Mouse (Mus musculus) myocyte (in vitro differentiated cells): ENCODE data around the gene Actr1b. TPM values are rescaled to one million over a fixed set of nuclear protein-coding genes. Genes with fewer than 3 reads are reported as not detected.

Source experiments
- H3K27me3 ChIP-seq: one replicate; pipeline ENCODE4 v1.6.1; 2011; ENCODE audit not compliant: control insufficient read depth, insufficient read depth, insufficient read length
- H3K36me3 ChIP-seq: one replicate; pipeline ENCODE4 v1.6.1; 2011; ENCODE audit not compliant: control insufficient read depth, insufficient read depth
- H3K4me2 ChIP-seq: one replicate; pipeline ENCODE4 v1.6.1; 2011; ENCODE audit warnings: low read depth, control low read depth
- H3K4me3 ChIP-seq: one replicate; pipeline ENCODE4 v1.5.1; 2011; ENCODE audit warnings: mild to moderate bottlenecking, control low read depth, moderate library complexity
- H3K79me2 ChIP-seq: one replicate; pipeline ENCODE4 v1.6.1; 2011; ENCODE audit not compliant: control insufficient read depth, insufficient read depth
- H3ac ChIP-seq: one replicate; pipeline ENCODE4 v1.6.1; 2011; ENCODE audit not compliant: control insufficient read depth, insufficient read length
- CEBPB ChIP-seq: IDR thresholded peaks from 2 replicates; pipeline ENCODE4 v1.6.1; 2011; ENCODE audit warnings: mild to moderate bottlenecking, moderate library complexity; ENCODE audit not compliant: poor library complexity, insufficient read depth, severe bottlenecking
- E2F4 ChIP-seq: IDR thresholded peaks from one replicate; pipeline ENCODE4 v1.6.1; 2011; ENCODE audit warnings: mild to moderate bottlenecking, control low read depth, moderate library complexity; ENCODE audit not compliant: insufficient read depth
- MAX ChIP-seq: IDR thresholded peaks from one replicate; pipeline ENCODE4 v1.6.1; 2011; ENCODE audit warnings: low read depth, mild to moderate bottlenecking, control low read depth
- MYOD1 ChIP-seq, 3 experiments: IDR thresholded peaks; one replicate each; pipeline ENCODE4 v1.6.1; 2011; ENCODE audit warnings: control low read depth in 2 of 3, low read depth in 2 of 3, mild to moderate bottlenecking in 2 of 3, moderate library complexity in 1 of 3; ENCODE audit not compliant: insufficient read length in 2 of 3, control insufficient read depth in 1 of 3
- MYOG ChIP-seq, 3 experiments: IDR thresholded peaks; one replicate each; pipeline ENCODE4 v1.6.1; 2011; ENCODE audit warnings: control low read depth in 2 of 3, low read depth in 2 of 3, mild to moderate bottlenecking in 2 of 3; ENCODE audit not compliant: insufficient read length in 2 of 3, control insufficient read depth in 1 of 3, insufficient read depth in 1 of 3
- POLR2A ChIP-seq: IDR thresholded peaks from one replicate; pipeline ENCODE4 v1.6.1; 2011; ENCODE audit warnings: low read depth, mild to moderate bottlenecking, control low read depth, moderate library complexity; ENCODE audit not compliant: insufficient read length
- POLR2AphosphoS2 ChIP-seq: IDR thresholded peaks from one replicate; pipeline ENCODE4 v1.6.1; 2011; ENCODE audit warnings: low read depth, control low read depth; ENCODE audit not compliant: insufficient read length
- REST ChIP-seq: IDR thresholded peaks from one replicate; pipeline ENCODE4 v1.6.1; 2011; ENCODE audit warnings: mild to moderate bottlenecking, control low read depth, moderate library complexity; ENCODE audit not compliant: insufficient read depth, insufficient read length
- SRF ChIP-seq: IDR thresholded peaks from one replicate; pipeline ENCODE4 v1.6.1; 2011; ENCODE audit warnings: low read depth; ENCODE audit not compliant: control insufficient read depth, insufficient read length
- TCF12 ChIP-seq: IDR thresholded peaks from one replicate; pipeline ENCODE4 v1.6.1; 2011; ENCODE audit warnings: mild to moderate bottlenecking, control low read depth; ENCODE audit not compliant: poor library complexity, insufficient read depth, severe bottlenecking
- TCF3 ChIP-seq: IDR thresholded peaks from one replicate; pipeline ENCODE4 v1.6.1; 2011; ENCODE audit warnings: low read depth, control low read depth; ENCODE audit not compliant: insufficient read length
- USF1 ChIP-seq: IDR thresholded peaks from one replicate; pipeline ENCODE4 v1.6.1; 2011; ENCODE audit warnings: low read depth, mild to moderate bottlenecking, control low read depth, moderate library complexity
- polyA plus RNA-seq: library from polyadenylated mRNA; unstranded; fragments of >200 nt; fragmentation: generic; extraction: Trizol; gene quantifications from one replicate; pipeline ENCODE4 v1.2.1, GENCODE M21; 2012; ENCODE audit warnings: missing spikeins

The Actr1b gene
- polyA plus RNA-seq, 1 experiment = 111 TPM

DNA sequence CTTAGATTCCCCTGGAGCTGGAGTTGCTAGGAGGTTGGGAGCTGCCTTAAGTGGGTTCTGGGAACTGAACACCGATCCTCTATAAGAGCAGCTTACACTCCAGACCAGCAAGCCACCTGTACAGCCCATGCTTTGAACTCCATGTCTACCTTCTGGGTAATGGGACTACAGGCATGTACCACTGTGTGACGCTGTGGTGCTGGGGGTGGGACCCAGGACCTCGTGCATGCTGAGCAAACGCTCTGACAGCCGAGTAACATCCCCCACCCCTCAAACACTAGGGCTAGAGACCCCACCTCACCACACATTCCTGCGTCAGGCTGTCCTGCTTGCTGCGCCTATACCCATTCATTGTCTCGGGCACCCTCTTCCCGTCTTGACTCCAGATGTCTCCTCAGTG, 44.3 kb upstream of the Actr1b start:
- H3K36me3 ChIP-seq = no peaks in the 10 kb centered on the region
- H3K4me2 ChIP-seq = no peak overlapping the region
- H3K4me3 ChIP-seq = no peak overlapping the region
- no peaks in the 10 kb centered on the region for H3K79me2 ChIP-seq
- H3K27me3 ChIP-seq = peaks cover 20% of the 10 kb centered on the region
- no peak for TF ChIP-seq TCF3
- no peak for TF ChIP-seq SRF
- no peak for TF ChIP-seq POLR2AphosphoS2
- no peak for TF ChIP-seq TCF12
- no peak for TF ChIP-seq CEBPB
- TF ChIP-seq USF1 = no peak
- no peak for TF ChIP-seq MAX
- no peak for TF ChIP-seq MYOD1 (IDR thresholded peaks at IDR 0.05; ENCODE audit: control insufficient read depth in 1 of 3, insufficient read length in 2 of 3, low read depth in 2 of 3)
- no peak for TF ChIP-seq REST
- no peak for TF ChIP-seq MYOG (IDR thresholded peaks at IDR 0.05; ENCODE audit: control insufficient read depth in 1 of 3, insufficient read depth in 1 of 3, insufficient read length in 2 of 3, low read depth in 2 of 3)
- TF ChIP-seq E2F4 = no peak
- TF ChIP-seq POLR2A = no peak
- no peak overlapping the region for H3ac ChIP-seq

DNA sequence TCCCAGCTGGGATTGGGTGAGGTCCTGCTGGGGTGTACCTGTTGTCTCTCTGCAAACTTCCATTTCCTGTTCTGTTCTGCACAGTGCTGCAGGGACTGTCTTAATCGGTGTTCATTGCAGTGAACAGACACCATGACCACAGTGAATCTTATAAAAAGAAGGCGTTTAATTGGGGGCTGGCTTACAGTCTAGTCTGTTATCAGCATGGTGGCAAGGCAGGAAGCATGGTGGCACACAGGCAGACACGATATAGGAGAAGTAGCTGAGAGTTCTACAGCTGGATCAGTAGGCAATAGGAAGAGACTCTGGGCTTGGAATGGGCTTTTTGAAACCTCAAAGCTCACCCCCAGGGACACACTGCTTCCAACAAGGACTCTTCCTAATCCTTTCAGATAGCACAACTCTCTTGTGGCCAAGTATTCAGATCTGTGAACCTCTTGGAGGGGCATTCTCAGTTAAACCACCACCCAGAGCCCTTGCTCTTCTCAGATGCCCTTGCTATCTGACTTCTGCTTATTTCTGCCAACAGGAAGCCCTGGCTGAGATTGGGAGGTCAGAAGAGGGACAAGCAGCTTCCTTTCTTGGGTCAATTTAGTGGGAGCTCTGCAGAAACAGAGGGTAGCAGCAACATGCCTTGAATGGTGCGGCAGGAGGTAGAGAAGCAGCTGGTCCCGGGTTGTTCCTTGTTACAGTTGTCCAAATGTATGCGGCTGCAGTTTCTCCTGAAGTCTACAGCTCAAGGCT, 39.9 kb upstream of the Actr1b start:
- Histone ChIP-seq H3K79me2 (no peaks in the 10 kb centered on the region), H3K4me3 (no peak overlapping the region), H3K36me3 (no peaks in the 10 kb centered on the region), H3K27me3 (peaks cover 12% of the 10 kb centered on the region), H3K4me2 (no peak overlapping the region), H3ac (no peak overlapping the region)
- no peak for TF ChIP-seq USF1
- no peak for TF ChIP-seq MYOD1 (IDR thresholded peaks at IDR 0.05; ENCODE audit: control insufficient read depth in 1 of 3, insufficient read length in 2 of 3, low read depth in 2 of 3)
- no peak for TF ChIP-seq E2F4
- no peak for TF ChIP-seq MYOG (IDR thresholded peaks at IDR 0.05; ENCODE audit: control insufficient read depth in 1 of 3, insufficient read depth in 1 of 3, insufficient read length in 2 of 3, low read depth in 2 of 3)
- TF ChIP-seq CEBPB = no peak
- no peak for TF ChIP-seq TCF12
- no peak for TF ChIP-seq SRF
- TF ChIP-seq TCF3 = no peak
- no peak for TF ChIP-seq MAX
- TF ChIP-seq POLR2AphosphoS2 = no peak
- no peak for TF ChIP-seq REST
- no peak for TF ChIP-seq POLR2A

DNA sequence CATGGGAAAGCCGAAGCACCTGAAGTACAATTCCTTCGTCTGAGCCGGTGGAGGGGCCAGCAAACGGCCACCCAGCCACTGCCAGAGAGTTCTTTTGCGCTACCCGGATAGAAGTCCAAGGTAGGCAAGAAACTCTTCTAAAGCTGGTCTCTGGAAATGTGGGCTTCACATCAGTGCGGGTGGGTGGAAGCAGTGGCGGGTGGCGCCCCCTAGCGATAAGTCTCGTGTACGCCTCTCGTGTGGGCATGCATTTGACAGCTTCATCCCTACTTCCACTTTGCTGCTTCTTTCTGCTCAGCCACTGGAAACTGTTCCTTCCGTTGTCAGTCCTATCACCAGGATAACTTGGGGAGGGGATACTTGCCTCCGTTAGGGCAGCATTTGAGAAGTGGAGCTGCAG, 32.2 kb upstream of the Actr1b start:
- H3K79me2 ChIP-seq = no peaks in the 10 kb centered on the region
- H3K27me3 ChIP-seq = peaks cover 6% of the 10 kb centered on the region
- no peaks in the 10 kb centered on the region for H3K36me3 ChIP-seq
- H3K4me3 ChIP-seq = no peak overlapping the region
- H3ac ChIP-seq = no peak overlapping the region
- H3K4me2 ChIP-seq = no peak overlapping the region
- TF ChIP-seq SRF (no peak), TCF12 (no peak), MYOD1 (IDR thresholded peaks at IDR 0.05; ENCODE audit: control insufficient read depth in 1 of 3, insufficient read length in 2 of 3, low read depth in 2 of 3) (no peak), REST (no peak), POLR2AphosphoS2 (no peak), MYOG (IDR thresholded peaks at IDR 0.05; ENCODE audit: control insufficient read depth in 1 of 3, insufficient read depth in 1 of 3, insufficient read length in 2 of 3, low read depth in 2 of 3) (no peak), E2F4 (no peak), MAX (no peak), CEBPB (no peak), USF1 (no peak), TCF3 (no peak), POLR2A (no peak)

DNA sequence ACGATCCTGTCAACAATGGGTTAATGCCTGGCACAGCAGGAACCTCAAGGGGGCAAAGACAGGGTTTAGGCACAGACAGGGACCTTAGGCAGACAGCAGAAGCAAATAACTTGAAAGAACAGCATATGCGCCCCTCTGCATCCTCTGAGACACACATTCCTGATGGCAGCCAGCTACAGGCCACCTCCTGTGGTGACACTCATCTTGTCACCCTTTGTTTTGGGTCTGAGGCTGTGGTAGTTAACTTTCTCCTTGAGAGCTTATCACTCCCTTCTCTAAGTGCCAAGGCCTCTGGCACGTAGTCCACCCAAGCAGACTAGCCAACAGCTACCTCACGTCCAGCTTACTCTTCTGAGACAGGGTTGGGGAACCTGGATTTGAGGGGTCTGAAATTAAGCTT, 31.4 kb upstream of the Actr1b start:
- TF ChIP-seq MAX = no peak
- TF ChIP-seq CEBPB = no peak
- no peak for TF ChIP-seq POLR2AphosphoS2
- no peak for TF ChIP-seq TCF3
- TF ChIP-seq MYOD1 (IDR thresholded peaks at IDR 0.05; ENCODE audit: control insufficient read depth in 1 of 3, insufficient read length in 2 of 3, low read depth in 2 of 3) = no peak
- no peak for TF ChIP-seq REST
- no peak for TF ChIP-seq SRF
- TF ChIP-seq E2F4 = no peak
- no peak for TF ChIP-seq TCF12
- no peak for TF ChIP-seq USF1
- Histone ChIP-seq H3K79me2 (no peaks in the 10 kb centered on the region), H3K36me3 (no peaks in the 10 kb centered on the region), H3K27me3 (peaks cover 11% of the 10 kb centered on the region), H3ac (no peak overlapping the region), H3K4me2 (no peak overlapping the region), H3K4me3 (no peak overlapping the region)
